Mouse (Mus musculus) kidney, adult 9 months (tissue): ENCODE data around the gene Chit1.

Experiments used
- DNase-seq: peaks from one replicate; pipeline ENCODE4 v3.0.0; 2022

The Chit1 gene

DNA sequence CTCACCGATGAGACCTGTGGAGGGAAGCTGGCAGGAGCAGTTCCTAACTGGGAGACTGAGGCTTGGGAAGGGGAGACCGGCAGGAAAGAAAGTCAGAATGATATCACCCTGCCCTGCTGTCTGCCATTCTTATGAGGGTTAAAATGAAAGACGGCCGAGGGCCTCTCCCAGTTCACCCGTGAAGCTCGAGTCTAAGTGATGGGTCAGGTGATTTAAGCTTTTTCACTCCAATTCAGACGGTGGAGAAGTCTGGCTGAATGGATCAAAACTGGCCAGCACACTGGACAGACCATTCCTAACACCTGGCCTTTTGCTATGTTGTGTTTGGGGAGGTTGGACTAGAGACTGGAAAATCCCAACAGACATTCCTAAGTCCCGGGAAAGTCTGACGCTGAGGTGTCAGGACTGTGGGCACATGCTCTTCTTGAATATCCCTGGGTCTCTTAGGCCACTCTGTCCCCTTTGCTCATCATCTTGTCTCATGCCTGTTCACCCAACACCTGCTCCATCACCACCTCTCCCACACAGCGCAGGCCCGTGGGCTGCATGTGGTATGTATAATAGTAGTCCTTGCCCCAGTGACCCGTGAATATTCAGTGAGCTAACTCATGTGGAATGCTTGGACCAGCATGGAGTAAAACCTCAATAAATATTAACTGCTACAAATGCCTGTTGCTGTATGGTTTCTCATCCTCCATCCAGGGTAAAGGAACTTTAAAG is 11.4 kb upstream of the Chit1 start:
- DNase-seq: peak; percentile 50

- DNase-seq: no peak
Observed at GRCm38 (mm10) chr1:134100401-134100800, 10.6 kb upstream of the Chit1 start.

DNA sequence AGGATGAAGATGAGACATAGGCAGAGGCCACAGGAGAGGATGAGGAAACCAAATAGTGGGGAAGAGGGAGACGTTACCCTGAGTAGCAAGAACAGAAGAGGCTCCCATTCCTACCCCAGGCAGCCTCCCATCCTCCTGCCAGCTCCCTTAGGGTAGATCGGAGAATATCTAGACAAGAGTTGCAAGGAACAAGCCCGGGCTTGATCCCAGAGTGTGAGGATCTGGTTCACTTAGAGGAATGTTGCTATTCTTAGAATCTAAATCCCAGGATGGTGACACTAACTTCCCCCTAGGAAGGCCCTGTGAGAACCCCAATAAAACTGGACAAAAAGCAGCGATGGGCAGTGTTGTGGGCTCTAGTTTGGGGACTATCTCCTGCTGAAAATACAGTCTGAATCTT is 10.1 kb upstream of the Chit1 start:
- no peak for DNase-seq

DNA sequence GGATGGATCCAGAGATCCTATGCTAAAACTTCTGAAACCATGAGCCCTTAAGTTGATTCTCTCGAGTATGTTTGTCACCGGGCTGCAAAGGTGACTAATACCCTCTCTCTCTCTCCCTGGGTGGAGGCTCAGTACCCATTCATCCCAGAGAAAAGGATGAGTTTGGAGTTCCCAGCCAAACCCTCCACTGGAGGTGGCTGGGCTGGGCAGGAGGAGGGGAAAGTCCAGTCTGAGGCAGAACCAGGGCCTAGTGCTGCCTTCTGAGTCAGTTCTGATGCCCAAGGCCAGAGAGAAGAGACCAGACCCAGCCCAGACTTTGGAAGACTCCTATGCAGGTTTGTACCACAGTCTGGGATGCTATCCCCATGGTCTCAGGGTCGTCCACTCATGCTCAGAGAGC is 9.4 kb upstream of the Chit1 start:
- no peak for DNase-seq

GRCm38 (mm10) chr1:134103861-134104260 is 7.2 kb upstream of the Chit1 start:
- DNase-seq: no peak

DNA sequence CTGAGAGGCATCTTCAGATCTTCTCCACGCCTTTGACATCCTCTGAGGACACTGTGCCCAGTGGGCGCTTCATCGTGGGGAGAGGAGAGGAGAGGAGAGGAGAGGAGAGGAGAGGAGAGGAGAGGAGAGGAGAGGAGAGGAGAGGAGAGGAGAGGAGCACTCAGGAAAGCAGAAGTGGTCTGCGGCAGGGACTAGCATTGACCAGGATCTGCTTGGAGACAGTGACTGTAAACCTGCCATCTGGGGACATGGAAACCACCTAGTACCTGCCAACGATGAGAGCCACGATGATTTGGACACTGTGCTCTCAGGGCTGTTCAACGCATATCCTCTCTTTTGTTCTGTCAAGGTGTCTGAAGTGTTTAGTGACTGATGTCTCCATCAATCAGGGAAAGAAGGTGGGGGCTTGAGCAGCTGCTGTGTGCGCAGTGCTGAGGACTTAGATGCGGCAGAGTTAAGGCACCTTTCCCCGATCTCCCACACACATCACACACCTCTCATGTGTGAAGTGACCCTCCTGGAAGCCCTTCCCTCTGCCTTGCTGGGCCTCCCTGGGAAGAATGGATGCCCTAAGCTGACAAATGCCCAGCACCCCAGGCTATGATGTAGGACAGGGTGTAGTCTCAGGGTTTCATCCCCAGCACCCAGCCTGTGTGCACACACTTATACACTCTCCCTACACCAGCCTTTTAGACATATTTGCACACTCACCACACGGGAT is 5.8 kb upstream of the Chit1 start:
- no peak for DNase-seq

GRCm38 (mm10) chr1:134105764-134106430 is 5.1 kb upstream of the Chit1 start:
- no peak for DNase-seq

- DNase-seq: peak; percentile 82
Observed at GRCm38 (mm10) chr1:134106719-134107118, 4.3 kb upstream of the Chit1 start.

DNA sequence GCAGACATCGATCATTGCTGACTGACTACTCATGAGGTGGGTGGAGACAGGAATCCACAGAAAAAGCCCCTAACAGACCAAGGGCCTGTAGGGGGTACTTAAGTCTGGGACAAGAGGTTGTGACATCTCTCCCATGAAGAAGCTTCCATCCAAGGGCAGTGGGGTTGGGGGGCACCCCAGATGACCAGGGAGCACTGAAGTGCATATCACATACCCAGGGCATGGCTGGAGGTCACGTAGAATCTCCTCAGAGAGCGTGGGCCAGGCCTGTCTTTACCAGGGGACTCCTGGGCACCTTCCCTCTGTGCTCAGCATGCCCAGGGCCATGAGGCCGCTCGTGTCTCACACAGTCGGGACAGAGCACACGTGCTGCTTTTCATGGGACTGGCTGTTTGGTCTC is 3.3 kb upstream of the Chit1 start:
- no peak for DNase-seq

DNA sequence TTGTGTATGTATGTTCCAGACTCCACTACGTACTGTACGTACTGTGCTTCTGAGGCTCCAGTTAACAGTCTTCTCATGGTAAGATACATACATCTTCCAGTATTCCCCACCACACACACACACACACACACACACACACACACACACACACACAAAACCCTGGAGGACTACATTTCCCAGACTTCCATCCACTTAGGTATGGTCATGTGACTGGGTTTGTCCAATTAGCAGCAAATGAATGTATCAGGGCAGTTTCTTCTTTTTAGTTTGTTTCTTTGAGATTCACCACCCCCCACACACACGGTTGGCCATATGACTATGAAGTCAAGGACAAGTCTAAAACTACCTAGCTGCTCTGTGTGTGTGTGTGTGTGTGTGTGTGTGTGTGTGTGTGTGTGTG is 1.0 kb upstream of the Chit1 start:
- DNase-seq: no peak

DNA sequence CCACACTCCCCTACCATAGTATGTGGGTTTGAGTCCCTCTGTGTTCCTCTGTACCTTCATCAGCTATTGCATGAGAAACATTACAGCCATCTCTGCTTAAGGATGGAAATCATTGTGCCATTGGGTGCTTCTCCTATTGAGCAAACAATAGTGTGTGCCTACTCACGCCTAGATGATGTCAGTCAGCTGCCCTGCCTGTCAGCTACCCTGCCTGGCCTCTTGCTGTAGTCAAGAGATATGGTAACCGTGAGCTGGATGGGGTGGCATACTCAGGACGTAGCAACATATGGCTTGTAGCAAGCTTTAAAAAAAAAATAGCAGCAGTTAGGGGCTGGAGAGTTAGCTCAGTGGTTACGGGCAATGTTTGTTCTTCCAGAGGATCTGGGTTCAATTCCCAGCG is 593 bp upstream of the Chit1 start:
- DNase-seq: no peak

DNA sequence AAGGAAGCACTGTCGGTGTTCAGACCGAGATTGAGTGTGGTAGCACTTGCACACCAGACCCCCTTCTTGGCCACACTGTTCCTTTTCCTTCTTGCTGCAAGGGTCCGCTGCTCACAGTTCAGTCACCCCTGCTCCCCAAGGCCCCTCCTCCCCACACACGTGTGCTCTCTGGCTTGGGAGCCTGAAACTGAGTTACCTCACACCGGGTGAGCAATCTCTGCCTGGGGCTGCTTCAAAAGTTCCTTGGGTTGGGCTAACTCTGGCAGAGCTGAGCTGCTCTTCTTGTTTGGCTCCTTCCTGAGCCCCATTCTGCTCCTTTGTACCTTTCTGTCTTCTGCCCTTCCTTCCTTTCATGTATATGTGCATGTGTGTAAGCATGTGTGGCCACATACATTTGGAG is 2.5 kb downstream of the Chit1 start:
- DNase-seq: no peak

DNA sequence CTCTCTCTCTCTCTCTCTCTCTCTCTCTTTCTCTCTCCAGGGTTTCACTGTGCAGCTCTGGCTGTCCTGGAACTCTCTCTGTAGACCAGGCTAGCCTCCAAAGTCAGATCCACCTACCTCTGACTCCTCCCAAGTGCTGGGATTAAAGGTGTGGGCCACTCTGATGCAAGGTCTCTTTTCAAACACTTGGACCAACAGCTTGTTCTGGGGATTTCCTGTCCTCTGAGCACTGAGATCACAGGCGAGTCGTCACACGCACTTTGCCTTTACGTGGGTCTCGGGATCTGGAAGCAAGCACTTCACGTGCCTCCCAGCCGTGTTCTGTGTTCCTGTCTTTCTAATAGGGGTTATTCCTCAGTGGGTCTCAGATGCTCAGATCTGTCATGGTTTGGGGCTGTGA is 3.0 kb downstream of the Chit1 start:
- no peak for DNase-seq

DNA sequence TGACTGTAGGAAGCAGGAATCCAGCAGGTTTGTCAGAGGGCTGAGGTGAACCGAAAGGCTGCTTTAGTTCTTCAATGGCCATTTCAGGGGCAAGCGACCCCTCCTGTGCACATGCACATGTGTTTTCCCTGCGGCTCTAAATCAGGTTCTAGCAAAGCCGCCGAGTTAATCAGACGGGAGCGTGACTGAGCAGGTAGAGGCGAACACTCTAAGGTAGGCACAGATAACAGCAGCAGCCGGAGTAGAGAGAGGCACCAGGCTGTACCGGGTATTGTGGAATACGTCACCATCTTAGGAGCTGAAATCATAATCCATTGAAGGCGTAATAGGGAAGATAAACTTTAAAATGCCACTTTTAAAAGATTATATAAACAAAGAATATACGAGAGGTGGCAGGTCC is 3.7 kb downstream of the Chit1 start:
- no peak for DNase-seq

GRCm38 (mm10) chr1:134115424-134115823 is 4.4 kb downstream of the Chit1 start:
- no peak for DNase-seq

DNA sequence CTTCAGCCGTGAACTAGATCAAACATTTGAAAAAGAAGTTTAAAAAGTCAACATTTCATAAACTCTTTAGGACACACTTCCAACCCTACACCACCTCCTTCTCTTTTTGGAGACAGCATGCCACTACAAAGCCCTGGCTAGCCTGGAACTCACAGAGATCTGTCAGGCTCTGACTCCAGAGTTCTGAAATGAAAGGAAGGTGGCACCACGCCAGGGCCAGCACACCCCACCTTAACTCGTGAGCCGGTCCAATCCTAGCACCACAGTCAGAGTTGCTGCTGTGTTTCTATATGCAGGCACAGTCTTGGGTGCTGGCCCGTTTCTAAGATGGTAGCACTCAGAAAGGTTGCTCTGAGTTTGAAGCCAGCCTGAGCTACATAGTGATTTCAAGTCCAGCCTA is 6.1 kb downstream of the Chit1 start:
- no peak for DNase-seq

- DNase-seq: peak; percentile 87
Observed at GRCm38 (mm10) chr1:134120179-134120578, 9.1 kb downstream of the Chit1 start.

DNA sequence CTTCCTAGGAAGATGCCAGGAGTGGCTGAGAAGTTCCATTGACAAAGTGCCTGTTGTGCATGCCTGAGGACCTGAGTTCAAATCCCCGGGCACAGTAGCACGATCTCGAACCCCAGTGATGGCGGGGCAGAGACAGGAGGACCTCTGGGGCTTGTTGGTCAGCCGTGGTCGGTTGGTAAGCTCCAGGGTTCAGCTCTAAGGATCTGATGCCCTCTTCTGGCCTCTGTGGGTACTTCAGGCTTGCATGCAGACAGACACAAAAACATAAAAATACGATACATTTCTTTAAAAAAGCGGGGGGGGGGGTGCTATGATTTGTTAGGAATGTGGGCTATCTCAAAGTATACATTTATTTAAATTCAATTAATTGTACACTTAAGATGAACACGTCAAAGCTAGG is 11.2 kb downstream of the Chit1 start:
- DNase-seq: no peak

DNA sequence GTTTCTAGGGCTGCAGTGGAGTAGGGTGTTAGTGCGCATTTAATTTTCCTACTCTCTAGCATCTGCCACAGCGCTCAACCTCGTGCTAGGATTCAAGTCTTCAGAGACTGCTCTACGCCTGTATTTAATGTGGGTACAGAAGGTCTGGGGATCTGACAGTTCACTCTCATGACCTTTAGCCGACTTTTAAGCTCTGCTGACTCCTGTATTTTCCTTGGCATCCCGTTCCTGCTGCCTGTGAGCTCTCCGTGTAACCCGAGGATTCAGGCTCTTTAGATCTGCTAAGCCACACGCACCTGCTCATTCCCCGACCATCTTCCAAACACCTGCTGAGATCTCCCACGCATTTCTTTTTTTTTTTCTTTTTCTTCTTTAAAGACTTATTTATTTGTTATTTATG is 22.3 kb downstream of the Chit1 start:
- DNase-seq: peak; percentile 71

GRCm38 (mm10) chr1:134136351-134136750 is 25.3 kb downstream of the Chit1 start:
- no peak for DNase-seq

GRCm38 (mm10) chr1:134138424-134138823 is 27.4 kb downstream of the Chit1 start:
- no peak for DNase-seq

DNA sequence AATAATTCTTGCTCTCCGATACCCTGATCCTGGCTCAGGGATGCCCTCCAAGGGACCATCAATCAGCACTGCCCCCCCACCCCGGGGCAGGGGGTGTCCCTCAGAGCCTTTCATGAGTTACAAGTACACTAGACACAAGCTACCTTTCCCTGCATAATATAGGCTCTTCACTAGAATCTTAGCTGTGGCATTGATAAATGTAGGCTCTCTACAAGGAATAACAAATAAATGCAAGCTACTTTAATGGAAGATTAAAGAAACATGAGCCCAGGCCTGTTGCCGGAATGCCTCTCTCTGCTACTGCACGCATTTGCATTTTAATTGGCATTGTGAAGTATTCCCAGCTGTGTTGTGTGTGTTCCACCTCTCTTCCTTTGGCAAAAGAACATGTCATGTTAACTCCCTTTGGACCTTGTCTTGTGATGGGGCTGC is 31.3 kb downstream of the Chit1 start:
- DNase-seq: no peak

DNA sequence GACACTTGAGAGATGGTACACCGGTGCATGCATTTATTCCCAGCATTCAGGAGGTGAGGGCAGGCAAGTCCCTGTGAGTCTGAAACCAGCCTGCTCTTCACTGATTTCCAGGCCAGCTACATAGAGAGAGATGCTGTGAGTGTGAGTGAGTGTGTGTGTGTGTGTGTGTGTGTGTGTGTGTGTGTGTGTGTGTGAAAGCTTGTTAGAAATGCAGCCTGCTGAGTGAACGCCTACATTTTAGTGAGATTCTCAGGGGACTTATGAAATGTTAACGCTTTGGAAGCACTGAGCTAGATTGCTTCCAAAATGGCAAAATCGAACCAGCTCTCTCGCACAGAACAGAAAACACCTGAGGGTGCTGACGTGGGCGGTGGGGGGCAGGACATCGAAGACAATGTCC is 35.0 kb downstream of the Chit1 start:
- DNase-seq: no peak

- no peak for DNase-seq
Observed at GRCm38 (mm10) chr1:134150076-134150475, 39.0 kb downstream of the Chit1 start.
